Mouse (Mus musculus) embryonic facial prominence, embryonic 10.5 days (tissue): ENCODE results near the gene Arrdc2. TPM values are rescaled to one million over a fixed set of nuclear protein-coding genes. Genes with fewer than 3 reads are reported as not detected.

Experiments
- DNase-seq: peaks from one replicate; pipeline ENCODE4 v3.0.0-alpha.2; 2017; ENCODE audit warnings: low spot score
- H3K27ac ChIP-seq: fragments of 300-500 bp; sonication (generic); replicated peaks from 2 replicates; pipeline ENCODE4 v1.5.1; 2016; ENCODE audit warnings: mild to moderate bottlenecking
- H3K27me3 ChIP-seq: fragments of 300-500 bp; sonication (generic); replicated peaks from 2 replicates; pipeline ENCODE4 v1.6.1; 2016; ENCODE audit warnings: low read depth, mild to moderate bottlenecking; ENCODE audit not compliant: poor library complexity, severe bottlenecking
- H3K36me3 ChIP-seq: fragments of 300-500 bp; sonication (generic); replicated peaks from 2 replicates; pipeline ENCODE4 v1.6.1; 2016; ENCODE audit warnings: mild to moderate bottlenecking, moderate library complexity
- H3K4me1 ChIP-seq: fragments of 300-500 bp; sonication (generic); 2 replicates; pipeline ENCODE4 v1.6.1; 2016
- H3K4me3 ChIP-seq: fragments of 300-500 bp; sonication (generic); 2 replicates; pipeline ENCODE4 v1.5.1; 2016; ENCODE audit warnings: mild to moderate bottlenecking, moderate library complexity
- H3K9me3 ChIP-seq: fragments of 300-500 bp; sonication (generic); 2 replicates; pipeline ENCODE4 v1.6.1; 2016; ENCODE audit warnings: mild to moderate bottlenecking
- WGBS: fragments of 180-500 bp; shearing (Covaris S2); methylation state at CpG from one replicate; pipeline ENCODE4 v1.1.7; 2016; 5-methylcytosine and 5-hydroxymethylcytosine counted together
- microRNA-seq: library from miRNA; unstranded; fragments of <30 nt; microRNA quantifications from one replicate; pipeline ENCODE4, GENCODE M21; 2017
- polyA plus RNA-seq: library from polyadenylated mRNA; unstranded; fragments of >200 nt; fragmentation: Nextera tagmentation; extraction: Ambion mirVana; gene quantifications from 2 replicates; pipeline ENCODE4 v1.2.1, GENCODE M21; 2016

The Arrdc2 gene
- polyA plus RNA-seq, 1 experiment from 2014 or later = 5.8 TPM

DNA sequence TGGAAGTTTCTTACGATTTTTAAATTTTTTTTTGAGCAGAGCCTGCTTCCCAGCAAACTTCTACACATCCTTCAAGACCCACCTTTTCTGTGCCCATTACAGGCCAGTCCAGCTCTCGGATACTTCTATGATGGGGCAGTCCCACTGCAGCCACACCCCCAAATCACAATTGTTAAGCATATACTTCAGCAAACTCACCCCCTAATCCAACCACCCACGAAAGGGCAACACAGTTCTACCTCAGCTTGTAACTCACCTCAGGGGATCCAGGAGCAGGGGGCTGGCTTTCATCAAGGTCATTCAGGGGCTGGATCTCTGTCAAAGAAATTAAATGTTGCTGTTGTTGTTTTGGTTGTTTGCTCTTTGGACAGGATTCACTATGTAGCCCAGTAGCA lies 52.5 kb downstream of the Arrdc2 start:
- DNase-seq = no peak
- no peaks in the 10 kb centered on the region for H3K9me3 ChIP-seq
- peak overlapping the region; percentile 46; the same call in 1 of the 2 replicates for H3K4me3 ChIP-seq
- peaks cover 77% of the 10 kb centered on the region for H3K36me3 ChIP-seq
- WGBS = 92% methylated on average over 3 of the region's 3 CpGs
- peaks cover 34% of the 10 kb centered on the region for H3K27me3 ChIP-seq
- peaks cover 51% of the 10 kb centered on the region for H3K4me1 ChIP-seq
- no peak overlapping the region for H3K27ac ChIP-seq

GRCm38 (mm10) chr8:70786291-70787050 lies 53.0 kb downstream of the Arrdc2 start:
- Histone ChIP-seq H3K9me3 (no peaks in the 10 kb centered on the region), H3K4me1 (peaks cover 45% of the 10 kb centered on the region), H3K27me3 (peaks cover 33% of the 10 kb centered on the region), H3K36me3 (peaks cover 82% of the 10 kb centered on the region), H3K27ac (no peak overlapping the region), H3K4me3 (no peak overlapping the region)
- 87% methylated on average over 25 of the region's 25 CpGs for WGBS
- no peak for DNase-seq

Small RNA genes lying within 50 kb of the gene (microRNA-seq; reads per million reads assigned to microRNA genes)
- not detected for gene Mir7240

Other genes with a start within 250 kb of the Arrdc2 start
- 184 and 187 TPM in 2 replicates for gene Isyna1, start 245.3 kb downstream of the Arrdc2 start, polyA plus RNA-seq
- 105 and 109 TPM in 2 replicates for gene Ssbp4, start 230.8 kb downstream of the Arrdc2 start, polyA plus RNA-seq
- 0.77 and 0.79 TPM in 2 replicates for gene Lrrc25, start 223.6 kb downstream of the Arrdc2 start, polyA plus RNA-seq
- gene Gdf15, start 207.3 kb downstream of the Arrdc2 start, polyA plus RNA-seq = 0.14 TPM in 1 of 2 replicates, not detected in the other
- 51.8 and 52.7 TPM in 2 replicates for gene Pgpep1, start 179.3 kb downstream of the Arrdc2 start, polyA plus RNA-seq
- 347 and 351 TPM in 2 replicates for gene Lsm4, start 166.5 kb downstream of the Arrdc2 start, polyA plus RNA-seq
- gene Jund, start 140.8 kb downstream of the Arrdc2 start, polyA plus RNA-seq = 58.7 and 61.7 TPM in 2 replicates
- gene Iqcn, start 136.3 kb downstream of the Arrdc2 start, polyA plus RNA-seq = 0.05 TPM in 1 of 2 replicates, not detected in the other
- not detected in 2 replicates for gene Gm3336, start 121.2 kb downstream of the Arrdc2 start, polyA plus RNA-seq
- 0.20 and 0.69 TPM in 2 replicates for gene Pde4c, start 116.0 kb downstream of the Arrdc2 start, polyA plus RNA-seq
- gene Rab3a, start 85.0 kb downstream of the Arrdc2 start, polyA plus RNA-seq = 13.6 and 16.2 TPM in 2 replicates
- 28.2 and 34.5 TPM in 2 replicates for gene Mpv17l2, start 78.8 kb downstream of the Arrdc2 start, polyA plus RNA-seq
- gene Pik3r2, start 63.0 kb downstream of the Arrdc2 start, polyA plus RNA-seq = 79.2 and 79.8 TPM in 2 replicates
- 12.4 and 13.9 TPM in 2 replicates for gene Mast3, start 34.7 kb downstream of the Arrdc2 start, polyA plus RNA-seq
- not detected in 2 replicates for gene Il12rb1, start 31.3 kb downstream of the Arrdc2 start, polyA plus RNA-seq
- 4.7 and 5.1 TPM in 2 replicates for gene Kcnn1, start 23.5 kb upstream of the Arrdc2 start, polyA plus RNA-seq
- gene Ccdc124, start 34.2 kb upstream of the Arrdc2 start, polyA plus RNA-seq = 173 and 179 TPM in 2 replicates
- 0.30 and 0.40 TPM in 2 replicates for gene Slc5a5, start 53.0 kb upstream of the Arrdc2 start, polyA plus RNA-seq
- gene Rpl18a, start 57.7 kb upstream of the Arrdc2 start, polyA plus RNA-seq = 3,888 and 3,901 TPM in 2 replicates
- 67.8 and 72.3 TPM in 2 replicates for gene Map1s, start 66.2 kb upstream of the Arrdc2 start, polyA plus RNA-seq